Mouse (Mus musculus) megakaryocyte, embryonic 14.5 days (primary cell): ENCODE measurements around the gene Hpcal4.

Source experiments
- FLI1 ChIP-seq: IDR thresholded peaks from 2 replicates; pipeline ENCODE4 v1.6.1; 2012; ENCODE audit warnings: low read length, inconsistent platforms, mixed read lengths
- GATA1 ChIP-seq: IDR thresholded peaks from 3 replicates; pipeline ENCODE4 v1.6.1; 2012; ENCODE audit warnings: mixed read lengths, low read length, inconsistent platforms, borderline replicate concordance

DNA sequence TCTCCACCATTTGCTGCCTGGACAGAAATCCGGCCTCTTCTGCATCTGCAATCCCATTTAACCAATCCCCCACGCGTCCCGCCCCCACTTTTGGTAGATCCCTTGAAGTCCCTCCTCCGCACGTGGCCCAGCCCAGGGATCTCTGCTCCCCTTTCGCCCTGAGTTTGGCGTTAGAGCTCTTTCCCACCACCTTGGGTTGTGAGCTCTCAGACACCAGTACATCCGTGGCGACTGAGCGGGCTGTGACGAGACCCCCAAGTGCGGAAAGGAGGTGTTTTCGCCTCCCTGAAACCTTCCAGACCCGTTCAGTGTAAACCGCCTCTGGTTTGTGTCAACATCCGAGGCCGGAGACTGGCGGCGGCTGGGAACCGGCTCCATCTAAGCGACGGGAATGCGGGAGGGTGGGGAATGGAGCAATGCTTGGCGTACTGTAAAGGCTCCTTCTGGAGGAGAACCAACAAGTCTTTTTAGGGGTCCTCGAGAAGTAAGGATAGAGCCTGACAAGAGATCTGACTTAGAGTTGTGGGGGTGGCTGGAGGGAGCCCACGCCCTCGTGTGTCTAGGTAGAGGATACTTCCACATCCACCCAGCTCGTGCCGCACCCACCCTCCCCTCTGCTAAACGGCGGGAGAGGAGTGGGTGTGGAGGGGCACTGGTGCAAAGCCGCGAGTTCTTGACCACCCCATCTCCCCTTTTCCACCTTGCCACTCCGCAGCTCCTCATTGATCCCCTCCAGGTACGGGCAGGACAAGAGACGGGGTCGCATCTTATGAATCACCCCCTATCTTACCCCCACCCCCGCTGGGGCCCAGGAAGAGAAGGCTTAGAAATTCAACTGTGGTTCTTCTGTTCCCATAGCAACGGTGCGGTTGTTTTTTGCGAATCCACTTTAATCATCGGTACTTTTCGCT, at the start of gene Hpcal4:
- TF ChIP-seq GATA1 (no peak), FLI1 (no peak)
